Mouse (Mus musculus) lung, adult 2 months (tissue): ENCODE measurements at regions not wholly inside any gene's neighbourhood (a gene's known extent, or its start where the extent isn't known, plus 50 kb on each side); places are given as distances from the start of the nearest gene placed in this dataset.

ENCODE experiments used
- CTCF ChIP-seq: fragments of 200-500 bp; IDR thresholded peaks from 2 replicates; pipeline ENCODE4 v1.5.1; 2011; ENCODE audit warnings: mild to moderate bottlenecking, low read length, control low read depth; ENCODE audit not compliant: insufficient read depth
- POLR2A ChIP-seq: fragments of 200-500 bp; IDR thresholded peaks from 2 replicates; pipeline ENCODE4 v1.6.1; 2011; ENCODE audit warnings: low read depth, mild to moderate bottlenecking, control low read depth, low read length, borderline replicate concordance; ENCODE audit errors: extremely low read depth

DNA sequence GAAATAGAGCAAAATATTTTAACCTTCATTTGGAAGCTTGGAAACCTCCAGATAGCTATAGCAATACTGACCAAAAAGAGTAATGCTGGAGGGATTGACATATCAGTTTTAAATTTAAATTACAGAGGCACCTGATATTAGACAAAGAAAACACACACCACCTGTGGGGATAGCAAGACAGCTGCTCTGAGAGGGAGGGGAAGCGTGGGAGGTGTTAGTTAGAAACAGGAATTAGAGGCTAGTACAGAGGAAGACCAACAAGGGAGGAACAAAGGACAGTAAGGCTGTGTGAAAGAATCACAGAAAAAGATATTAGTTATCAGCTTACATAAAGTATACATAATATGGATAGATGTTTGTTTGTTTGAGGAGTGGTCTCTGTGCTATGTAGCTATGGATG, 297.2 kb upstream of the Mef2c start:
- no peak for TF ChIP-seq POLR2A
- no peak for TF ChIP-seq CTCF
